Mouse (Mus musculus) brain, embryonic 14.5 days (tissue): ENCODE measurements around the gene Vmn1r5.

Experiments used
- CTCF ChIP-seq: fragments of 200-500 bp; IDR thresholded peaks from 2 replicates; pipeline ENCODE4 v1.5.1; 2012; ENCODE audit warnings: inconsistent platforms, mild to moderate bottlenecking, moderate library complexity, borderline replicate concordance; ENCODE audit not compliant: insufficient read depth, insufficient read length; ENCODE audit errors: extremely low read depth
- POLR2A ChIP-seq: fragments of 200-500 bp; IDR thresholded peaks from 2 replicates; pipeline ENCODE4 v1.6.1; 2012; ENCODE audit warnings: mild to moderate bottlenecking, inconsistent platforms, borderline replicate concordance; ENCODE audit not compliant: poor library complexity, insufficient read depth, insufficient read length, severe bottlenecking; ENCODE audit errors: extremely low read depth

- TF ChIP-seq CTCF (no peak), POLR2A (no peak)
Observed at GRCm38 (mm10) chr6:57031984-57032383, 61.9 kb downstream of the Vmn1r5 start, which contains the start of gene Vmn1r8.
